Mouse (Mus musculus) embryonic facial prominence, embryonic 15.5 days (tissue): ENCODE measurements around the gene Lamc3. TPM values are rescaled to one million over a fixed set of nuclear protein-coding genes. Genes with fewer than 3 reads are reported as not detected.

ENCODE experiments used
- ATAC-seq: fragments of 200-750 bp; cut with Nextera tagmentation; 2 replicates; pipeline ENCODE4 v1.8.0; 2017; ENCODE audit warnings: low read depth, moderate TSS enrichment; ENCODE audit not compliant: insufficient number of reproducible peaks, low FRiP score, low TSS enrichment
- H3K27ac ChIP-seq: fragments of 300-500 bp; sonication (generic); replicated peaks from 2 replicates; pipeline ENCODE4 v1.5.1; 2015; ENCODE audit warnings: mild to moderate bottlenecking, inconsistent platforms
- H3K27me3 ChIP-seq: fragments of 300-500 bp; sonication (generic); 2 replicates; pipeline ENCODE4 v1.6.1; 2015; ENCODE audit warnings: inconsistent platforms
- H3K36me3 ChIP-seq: fragments of 300-500 bp; sonication (generic); 2 replicates; pipeline ENCODE4 v1.6.1; 2015; ENCODE audit warnings: mild to moderate bottlenecking, inconsistent platforms
- H3K4me1 ChIP-seq: fragments of 300-500 bp; sonication (generic); 2 replicates; pipeline ENCODE4 v1.6.1; 2015; ENCODE audit warnings: inconsistent platforms
- H3K4me2 ChIP-seq: fragments of 300-500 bp; sonication (generic); replicated peaks from 2 replicates; pipeline ENCODE4 v1.6.1; 2015; ENCODE audit warnings: mild to moderate bottlenecking, inconsistent platforms
- H3K4me3 ChIP-seq: fragments of 300-500 bp; sonication (generic); replicated peaks from 2 replicates; pipeline ENCODE4 v1.5.1; 2015; ENCODE audit warnings: mild to moderate bottlenecking, inconsistent platforms
- H3K9ac ChIP-seq: fragments of 300-500 bp; sonication (generic); 2 replicates; pipeline ENCODE4 v1.6.1; 2015; ENCODE audit warnings: inconsistent platforms
- H3K9me3 ChIP-seq: fragments of 300-500 bp; sonication (generic); replicated peaks from 2 replicates; pipeline ENCODE4 v1.6.1; 2016; ENCODE audit warnings: inconsistent platforms
- WGBS: fragments of 180-500 bp; shearing (Covaris S2); methylation state at CpG from one replicate; pipeline ENCODE4 v1.1.7; 2015; 5-methylcytosine and 5-hydroxymethylcytosine counted together
- polyA plus RNA-seq: library from polyadenylated mRNA; unstranded; fragments of >200 nt; fragmentation: Nextera tagmentation; extraction: Ambion mirVana; gene quantifications from 2 replicates; pipeline ENCODE4 v1.2.1, GENCODE M21; 2015

Lamc3 gene
- polyA plus RNA-seq, 1 experiment from 2014 or later, result 6.1 TPM

- no peak for ATAC-seq
- 39% methylated on average over 4 of the region's 4 CpGs for WGBS
These were observed 48.0 kb downstream of the Lamc3 start for GRCm38 (mm10) chr2:31935054-31935453.

GRCm38 (mm10) chr2:31938298-31938697, 51.2 kb downstream of the Lamc3 start:
- 95% methylated on average over 1 of the region's 1 CpGs for WGBS
- no peaks in the 10 kb centered on the region for H3K4me1 ChIP-seq

More at GRCm38 (mm10) chr2:31935054-31935453, 48.0 kb downstream of the Lamc3 start:
- Histone ChIP-seq H3K27ac (no peak overlapping the region), H3K4me3 (no peak overlapping the region), H3K36me3 (no peaks in the 10 kb centered on the region), H3K9ac (no peak overlapping the region), H3K9me3 (no peaks in the 10 kb centered on the region), H3K4me1 (no peaks in the 10 kb centered on the region), H3K4me2 (no peak overlapping the region), H3K27me3 (no peaks in the 10 kb centered on the region)

DNA sequence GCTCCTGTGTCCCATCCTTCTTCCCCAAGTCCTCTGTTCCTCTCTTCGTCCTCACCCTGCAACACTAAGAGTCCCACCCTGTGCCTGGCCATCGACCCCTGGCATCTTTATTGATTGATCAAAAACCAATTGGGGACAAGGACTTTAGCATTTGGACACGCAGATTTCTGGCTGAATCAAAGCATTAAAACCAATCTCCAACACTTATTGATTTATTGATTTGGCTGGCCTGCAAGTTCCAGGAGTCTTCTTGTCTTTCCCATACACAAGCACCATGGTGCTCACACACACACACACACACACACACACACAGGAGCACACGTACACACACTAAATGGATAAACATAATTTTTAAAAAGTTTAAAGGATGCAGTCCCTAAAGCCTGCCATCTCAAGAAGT, 55.9 kb downstream of the Lamc3 start:
- no peak overlapping the region for H3K4me2 ChIP-seq
- H3K36me3 ChIP-seq, result no peaks in the 10 kb centered on the region
- no peaks in the 10 kb centered on the region for H3K4me1 ChIP-seq
- no peaks in the 10 kb centered on the region for H3K27me3 ChIP-seq
- H3K9me3 ChIP-seq, result no peaks in the 10 kb centered on the region
- 81% methylated on average over 4 of the region's 4 CpGs for WGBS
- H3K9ac ChIP-seq, result no peak overlapping the region
- H3K27ac ChIP-seq, result no peak overlapping the region
- no peak for ATAC-seq
- no peak overlapping the region for H3K4me3 ChIP-seq

More at GRCm38 (mm10) chr2:31938298-31938697, 51.2 kb downstream of the Lamc3 start:
- Histone ChIP-seq H3K9ac (no peak overlapping the region), H3K4me2 (no peak overlapping the region), H3K4me3 (no peak overlapping the region), H3K27ac (no peak overlapping the region), H3K27me3 (no peaks in the 10 kb centered on the region), H3K9me3 (no peaks in the 10 kb centered on the region), H3K36me3 (no peaks in the 10 kb centered on the region)
- no peak for ATAC-seq

DNA sequence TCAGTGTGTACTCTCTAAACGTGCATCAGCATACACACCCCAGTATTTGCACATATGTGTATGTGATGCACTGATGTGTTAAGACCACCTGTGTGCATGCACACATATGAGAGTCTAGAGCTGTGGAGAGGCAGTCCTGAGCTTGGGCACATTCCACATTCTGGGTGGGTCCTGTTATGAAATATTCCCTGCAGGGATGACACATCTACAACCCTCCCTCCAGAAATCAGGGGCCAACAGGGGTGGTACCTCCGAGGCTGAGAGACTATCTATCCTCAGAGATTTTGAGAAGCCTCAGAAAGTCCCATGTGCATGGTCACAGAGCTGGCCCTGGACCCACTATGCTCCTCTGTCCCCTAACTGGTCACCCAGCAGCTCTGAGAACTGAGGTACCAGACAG, 58.5 kb downstream of the Lamc3 start:
- Histone ChIP-seq H3K9ac (no peak overlapping the region), H3K36me3 (no peaks in the 10 kb centered on the region), H3K4me1 (peaks cover 8% of the 10 kb centered on the region), H3K4me3 (no peak overlapping the region), H3K4me2 (no peak overlapping the region), H3K27me3 (0 out of 2 replicates have a peak, but pooled peaks cover 3% of the 10 kb centered on the region), H3K9me3 (no peaks in the 10 kb centered on the region), H3K27ac (no peak overlapping the region)
- ATAC-seq, result no peak
- WGBS, result 56% methylated on average over 2 of the region's 2 CpGs

DNA sequence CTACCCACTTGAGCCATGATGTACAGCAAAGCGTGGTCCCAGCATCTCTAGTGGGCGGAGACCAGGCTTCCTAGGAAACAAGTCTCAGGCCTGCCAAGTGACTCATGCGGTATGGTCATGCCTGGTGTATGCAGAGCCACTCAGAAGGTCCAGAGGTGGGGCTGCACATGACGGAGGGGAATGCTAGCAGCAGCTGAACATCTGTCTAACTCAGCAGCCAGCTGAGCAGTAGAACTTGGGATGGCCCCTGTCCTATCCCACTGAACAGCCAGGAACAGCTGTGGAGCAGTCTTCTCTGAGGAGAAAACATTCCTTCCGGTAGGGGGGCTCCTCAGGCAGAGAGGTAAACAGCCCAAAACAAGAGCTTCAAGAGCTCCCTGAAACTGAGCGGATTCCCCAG, 61.3 kb downstream of the Lamc3 start:
- ATAC-seq, result no peak
- H3K4me3 ChIP-seq, result no peak overlapping the region
- H3K9me3 ChIP-seq, result no peaks in the 10 kb centered on the region
- H3K4me2 ChIP-seq, result no peak overlapping the region
- no peaks in the 10 kb centered on the region for H3K36me3 ChIP-seq
- H3K27ac ChIP-seq, result no peak overlapping the region
- WGBS, result 64% methylated on average over 6 of the region's 6 CpGs
- peaks cover 21% of the 10 kb centered on the region for H3K4me1 ChIP-seq
- no peak overlapping the region for H3K9ac ChIP-seq
- H3K27me3 ChIP-seq, result 0 out of 2 replicates have a peak, but pooled peaks cover 3% of the 10 kb centered on the region

- H3K27ac ChIP-seq, result no peak overlapping the region
- ATAC-seq, result no peak
- no peak overlapping the region for H3K4me3 ChIP-seq
- 69% methylated on average over 6 of the region's 6 CpGs for WGBS
- 0 out of 2 replicates have a peak, but pooled peaks cover 3% of the 10 kb centered on the region for H3K27me3 ChIP-seq
- H3K36me3 ChIP-seq, result no peaks in the 10 kb centered on the region
- no peak overlapping the region for H3K9ac ChIP-seq
- peaks cover 21% of the 10 kb centered on the region for H3K4me1 ChIP-seq
- H3K4me2 ChIP-seq, result no peak overlapping the region
- no peaks in the 10 kb centered on the region for H3K9me3 ChIP-seq
These were observed 61.7 kb downstream of the Lamc3 start for GRCm38 (mm10) chr2:31948801-31949200.

DNA sequence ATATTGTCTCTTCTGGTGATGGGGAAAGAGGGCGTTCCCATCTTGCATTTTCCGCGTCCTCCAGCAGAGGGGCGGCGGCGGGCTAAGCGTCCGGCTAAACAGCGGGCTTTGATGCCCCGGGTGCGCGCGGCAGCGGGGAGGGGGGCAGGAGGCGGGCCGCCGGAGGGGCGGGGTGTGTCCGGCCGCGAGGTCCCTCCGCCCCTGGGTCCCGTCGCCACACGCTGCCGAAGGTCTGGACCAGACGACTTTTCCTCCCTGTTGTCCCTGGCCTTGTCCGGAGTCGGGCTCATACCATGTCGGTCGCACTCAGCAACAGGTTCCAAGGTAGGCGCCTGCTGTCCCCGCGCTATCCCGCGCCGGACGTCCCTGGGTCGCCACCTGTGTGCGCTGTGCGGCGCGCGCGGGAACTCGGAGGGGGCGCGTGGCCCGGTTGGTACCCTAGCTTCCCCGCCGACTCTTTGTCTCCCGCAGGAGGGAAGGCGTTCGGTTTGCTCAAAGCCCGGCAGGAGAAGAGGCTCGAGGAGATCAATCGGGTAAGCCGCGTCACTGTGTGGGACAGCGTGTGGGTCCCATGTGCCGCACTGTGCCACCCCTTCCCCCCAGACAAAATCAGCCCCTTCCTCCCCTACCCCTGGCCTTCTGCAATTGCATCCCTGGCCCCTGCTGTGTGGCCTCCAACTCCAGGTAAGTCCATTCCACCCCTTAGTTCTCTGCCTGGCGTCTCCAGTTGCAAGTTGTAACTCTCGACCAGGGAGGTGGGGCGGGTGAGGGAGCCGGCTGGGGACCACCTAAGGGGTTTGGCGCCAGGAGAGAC, 63.2 kb downstream of the Lamc3 start, which contains the start of gene Aif1l:
TSS of gene Aif1l (plus strand) at position 82 of the 814 bp plus-strand sequence.
- peak; percentile 56; the same call in 1 of the 2 replicates for ATAC-seq
- Histone ChIP-seq H3K4me1 (peaks cover 21% of the 10 kb centered on the region), H3K27me3 (0 out of 2 replicates have a peak, but pooled peaks cover 3% of the 10 kb centered on the region), H3K27ac (no peak within 1 kb of the TSS), H3K4me3 (peak within 1 kb of the TSS; percentile 68), H3K9ac (peak within 1 kb of the TSS; percentile 51), H3K36me3 (no peaks in the 10 kb centered on the region), H3K9me3 (no peaks in the 10 kb centered on the region), H3K4me2 (peak within 1 kb of the TSS; percentile 99)
- WGBS, result under 1% methylated on average over 66 of the region's 66 CpGs

GRCm38 (mm10) chr2:31950966-31951365, 63.9 kb downstream of the Lamc3 start:
- H3K27me3 ChIP-seq, result 0 out of 2 replicates have a peak, but pooled peaks cover 3% of the 10 kb centered on the region
- H3K36me3 ChIP-seq, result no peaks in the 10 kb centered on the region
- peaks cover 21% of the 10 kb centered on the region for H3K4me1 ChIP-seq
- no peak overlapping the region for H3K27ac ChIP-seq
- 26% methylated on average over 9 of the region's 9 CpGs for WGBS
- no peak overlapping the region for H3K9ac ChIP-seq
- no peaks in the 10 kb centered on the region for H3K9me3 ChIP-seq
- H3K4me2 ChIP-seq, result peak overlapping the region; percentile 99
- no peak for ATAC-seq
- peak overlapping the region; percentile 68 for H3K4me3 ChIP-seq

DNA sequence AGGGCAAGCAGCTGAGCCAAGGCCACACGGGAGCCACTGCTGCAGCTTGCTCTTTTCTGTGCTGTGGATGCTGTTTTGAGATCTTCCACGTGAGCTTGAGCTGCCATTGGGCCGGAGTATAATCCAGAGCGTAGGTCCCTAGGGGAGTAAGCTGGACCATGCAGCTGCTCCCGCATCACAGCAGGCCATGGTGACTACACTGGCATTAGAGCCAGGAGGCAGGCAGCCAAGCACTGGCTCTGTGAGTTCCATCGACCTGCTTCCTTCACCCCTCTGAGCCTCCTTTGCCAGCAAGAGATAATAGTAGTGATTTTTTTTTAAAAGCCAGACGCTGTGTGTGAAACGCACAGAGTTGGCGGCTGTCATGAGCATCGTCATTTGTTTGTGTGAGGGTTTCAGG, 65.1 kb downstream of the Lamc3 start:
- no peak overlapping the region for H3K4me2 ChIP-seq
- WGBS, result 84% methylated on average over 10 of the region's 10 CpGs
- H3K36me3 ChIP-seq, result no peaks in the 10 kb centered on the region
- peaks cover 21% of the 10 kb centered on the region for H3K4me1 ChIP-seq
- H3K27ac ChIP-seq, result no peak overlapping the region
- H3K4me3 ChIP-seq, result no peak overlapping the region
- H3K9ac ChIP-seq, result no peak overlapping the region
- no peak for ATAC-seq
- H3K9me3 ChIP-seq, result no peaks in the 10 kb centered on the region
- H3K27me3 ChIP-seq, result 0 out of 2 replicates have a peak, but pooled peaks cover 3% of the 10 kb centered on the region

DNA sequence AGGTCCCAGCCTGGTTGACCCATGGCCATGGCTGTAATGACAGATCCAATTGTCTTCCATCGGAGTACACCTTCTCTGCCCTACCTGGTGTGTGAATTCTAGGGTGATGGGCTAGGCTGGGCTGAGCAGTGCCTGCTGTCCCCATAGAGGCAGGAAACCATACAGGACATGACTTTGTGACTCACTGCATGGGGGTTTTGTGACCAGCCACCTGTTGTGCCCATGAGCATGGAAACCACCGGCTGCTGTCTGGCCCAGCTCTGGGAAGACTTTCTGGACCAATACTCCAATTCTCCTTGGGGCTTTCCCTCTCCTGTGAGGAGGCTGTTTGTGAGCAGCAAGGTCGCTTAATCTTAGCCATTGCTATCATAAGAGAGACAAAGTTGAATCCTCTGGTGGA, 65.6 kb downstream of the Lamc3 start:
- no peak overlapping the region for H3K4me2 ChIP-seq
- H3K4me1 ChIP-seq, result peaks cover 21% of the 10 kb centered on the region
- ATAC-seq, result no peak
- H3K4me3 ChIP-seq, result no peak overlapping the region
- WGBS, result 86% methylated on average over 3 of the region's 3 CpGs
- no peak overlapping the region for H3K27ac ChIP-seq
- H3K27me3 ChIP-seq, result 0 out of 2 replicates have a peak, but pooled peaks cover 3% of the 10 kb centered on the region
- H3K9ac ChIP-seq, result no peak overlapping the region
- no peaks in the 10 kb centered on the region for H3K9me3 ChIP-seq
- no peaks in the 10 kb centered on the region for H3K36me3 ChIP-seq

GRCm38 (mm10) chr2:31953687-31954086, 66.6 kb downstream of the Lamc3 start:
- H3K4me1 ChIP-seq, result peaks cover 21% of the 10 kb centered on the region
- ATAC-seq, result no peak
- H3K27me3 ChIP-seq, result 0 out of 2 replicates have a peak, but pooled peaks cover 3% of the 10 kb centered on the region
- no peak overlapping the region for H3K4me3 ChIP-seq
- H3K4me2 ChIP-seq, result no peak overlapping the region
- no peak overlapping the region for H3K9ac ChIP-seq
- 69% methylated on average over 8 of the region's 8 CpGs for WGBS
- no peak overlapping the region for H3K27ac ChIP-seq
- H3K36me3 ChIP-seq, result no peaks in the 10 kb centered on the region
- H3K9me3 ChIP-seq, result no peaks in the 10 kb centered on the region
